Mouse (Mus musculus) CD4-positive, CD25-positive, alpha-beta regulatory T cell, adult 2 months (primary cell): ENCODE data around the gene Lyrm4.

Source experiments
- DNase-seq: peaks from one replicate; pipeline ENCODE4 v3.0.0-alpha.2; 2012; ENCODE audit warnings: low read depth, low spot score

Lyrm4 gene

GRCm38 (mm10) chr13:36117143-36118014, at the start of gene Lyrm4, which contains the start of gene Fars2:
Gene Lyrm4 (minus strand): TSS chr13:36117526.
Gene Fars2 (plus strand): TSS chr13:36117412.
- peak; percentile 97 for DNase-seq

GRCm38 (mm10) chr13:36163898-36164297, 46.6 kb upstream of the Lyrm4 start:
- DNase-seq, result no peak

GRCm38 (mm10) chr13:36163411-36163810, 46.1 kb upstream of the Lyrm4 start:
- no peak for DNase-seq

- DNase-seq, result no peak
Measured at GRCm38 (mm10) chr13:36156340-36156931, 39.1 kb upstream of the Lyrm4 start.

GRCm38 (mm10) chr13:36152728-36153498, 35.6 kb upstream of the Lyrm4 start:
- DNase-seq, result no peak

- no peak for DNase-seq
Measured at GRCm38 (mm10) chr13:36150272-36150671, 32.9 kb upstream of the Lyrm4 start.

GRCm38 (mm10) chr13:36149175-36149939, 32.0 kb upstream of the Lyrm4 start:
- peak; percentile 7 for DNase-seq

GRCm38 (mm10) chr13:36145601-36146000, 28.3 kb upstream of the Lyrm4 start:
- peak; percentile 11 for DNase-seq

GRCm38 (mm10) chr13:36140247-36141016, 23.1 kb upstream of the Lyrm4 start:
- no peak for DNase-seq

- DNase-seq, result no peak
Measured at GRCm38 (mm10) chr13:36139703-36140102, 22.4 kb upstream of the Lyrm4 start.

GRCm38 (mm10) chr13:36131992-36132649, 14.8 kb upstream of the Lyrm4 start:
- DNase-seq, result no peak

GRCm38 (mm10) chr13:36131401-36131800, 14.1 kb upstream of the Lyrm4 start:
- no peak for DNase-seq

- DNase-seq, result no peak
Measured at GRCm38 (mm10) chr13:36129360-36130054, 12.2 kb upstream of the Lyrm4 start.

GRCm38 (mm10) chr13:36120606-36121005, 3.3 kb upstream of the Lyrm4 start:
- DNase-seq, result no peak

GRCm38 (mm10) chr13:36119684-36120083, 2.4 kb upstream of the Lyrm4 start:
- DNase-seq, result no peak

GRCm38 (mm10) chr13:36116520-36117142, 695 bp downstream of the Lyrm4 start:
- DNase-seq, result peak; percentile 41

- no peak for DNase-seq
Measured at GRCm38 (mm10) chr13:36113181-36113580, 4.1 kb downstream of the Lyrm4 start.

- DNase-seq, result no peak
Measured at GRCm38 (mm10) chr13:36111331-36111730, 6.0 kb downstream of the Lyrm4 start.

- DNase-seq, result no peak
Measured at GRCm38 (mm10) chr13:36108528-36108927, 8.8 kb downstream of the Lyrm4 start.
